Mouse (Mus musculus) 3T3-L1 (cell line): Measurements from ENCODE around the gene Bnc1.

Source experiments
- DNase-seq: peaks from one replicate; pipeline ENCODE4 v3.0.0-alpha.2; 2015; ENCODE audit warnings: low read depth, low spot score

The Bnc1 gene

DNA sequence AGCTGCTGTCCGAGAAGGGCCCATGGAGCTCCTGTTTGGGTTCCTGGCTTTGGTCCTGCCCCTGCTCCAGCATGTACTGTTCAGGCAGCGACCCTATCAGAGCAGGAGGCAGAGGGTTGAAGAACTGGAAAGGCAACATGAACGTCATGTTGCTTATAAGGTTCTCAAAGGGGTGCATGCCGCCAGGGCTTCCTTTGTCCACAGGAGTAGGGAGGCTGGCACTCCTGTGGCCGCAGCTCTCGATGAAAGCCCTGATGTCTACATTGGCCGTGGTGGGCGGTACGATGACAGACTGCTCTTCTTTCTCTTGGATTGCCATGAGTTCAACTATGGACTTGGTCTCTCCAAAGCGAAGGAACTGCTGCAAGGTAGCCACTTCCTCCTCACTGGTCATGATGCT, 17.5 kb downstream of the Bnc1 start:
- no peak for DNase-seq

DNA sequence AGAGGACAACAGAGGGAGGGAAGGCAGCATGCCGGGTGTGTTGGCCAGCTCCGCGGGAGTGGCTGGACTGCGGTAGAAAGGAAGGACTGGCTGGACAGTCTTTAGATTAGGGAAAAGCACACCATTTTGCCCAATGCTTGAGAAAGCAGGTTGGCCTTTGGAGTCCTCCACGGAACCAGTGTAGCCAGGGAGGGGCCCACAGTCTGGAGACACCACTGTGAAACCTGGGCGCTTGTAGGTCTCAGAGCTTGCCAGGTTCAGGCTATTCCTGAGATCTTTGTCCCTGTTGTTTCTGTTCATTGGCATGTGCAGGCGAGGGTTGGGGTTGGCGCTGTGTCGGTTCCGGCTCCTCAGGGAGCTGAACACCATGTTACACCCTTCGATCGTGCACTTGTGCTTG, 18.2 kb downstream of the Bnc1 start:
- no peak for DNase-seq

DNA sequence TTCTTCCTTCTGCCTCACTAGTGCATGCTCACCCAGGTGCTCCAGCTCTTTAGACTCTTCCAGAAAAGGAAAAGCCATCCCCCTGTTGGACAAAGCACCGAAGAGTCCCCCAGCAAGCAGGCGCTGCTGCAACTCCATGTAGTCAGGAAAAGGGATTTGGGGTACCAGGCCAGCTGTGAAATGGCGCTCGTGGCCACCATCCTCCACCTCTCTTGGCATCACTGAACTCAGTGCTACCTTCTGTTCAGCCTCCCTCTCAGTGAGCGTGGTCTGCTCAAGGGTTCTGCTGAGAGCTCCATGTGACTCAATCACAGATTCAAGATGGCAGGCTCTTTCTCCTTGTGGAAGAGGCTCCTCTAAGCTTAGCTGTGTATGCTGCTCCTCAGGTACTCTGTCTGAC, 18.8 kb downstream of the Bnc1 start:
- DNase-seq, result no peak

DNA sequence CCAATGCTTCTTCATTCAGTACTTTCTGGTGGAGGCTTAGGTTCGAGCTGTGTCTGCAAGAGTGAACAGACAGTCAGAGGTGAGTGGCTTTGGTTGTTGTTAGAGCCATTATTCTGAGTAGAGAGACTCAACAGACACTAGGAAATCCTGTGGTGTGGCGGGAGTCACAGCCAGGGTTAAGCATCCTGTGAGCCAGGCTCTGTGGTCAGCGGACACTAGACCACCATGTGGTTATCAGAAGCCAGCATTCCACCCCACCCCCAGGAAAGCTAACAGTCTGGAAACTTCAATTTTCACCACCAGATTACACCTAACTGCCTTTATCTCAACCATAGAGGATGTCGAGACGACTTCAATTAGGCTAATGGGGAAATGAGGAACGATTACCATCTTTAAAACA, 23.1 kb downstream of the Bnc1 start:
- DNase-seq, result no peak

DNA sequence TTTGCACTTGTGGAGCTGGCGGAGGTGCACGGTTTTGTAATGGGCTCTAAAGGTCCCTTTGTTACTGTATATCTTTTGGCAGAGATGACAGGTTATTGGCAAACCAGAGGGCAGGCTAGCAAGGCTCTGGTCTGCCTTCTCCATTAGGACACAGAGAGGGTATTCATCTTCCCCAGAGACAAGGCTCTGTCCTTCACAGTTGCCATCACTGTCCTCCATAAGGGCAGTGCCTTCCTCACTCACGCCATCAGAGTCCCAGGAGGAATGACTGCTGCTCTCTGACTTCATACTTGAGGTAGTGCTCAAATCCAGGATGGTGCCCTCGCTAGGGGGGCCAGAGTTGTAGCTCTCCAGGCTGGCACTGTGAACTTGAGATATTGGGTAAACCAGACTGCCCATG, 23.6 kb downstream of the Bnc1 start:
- DNase-seq, result no peak

DNA sequence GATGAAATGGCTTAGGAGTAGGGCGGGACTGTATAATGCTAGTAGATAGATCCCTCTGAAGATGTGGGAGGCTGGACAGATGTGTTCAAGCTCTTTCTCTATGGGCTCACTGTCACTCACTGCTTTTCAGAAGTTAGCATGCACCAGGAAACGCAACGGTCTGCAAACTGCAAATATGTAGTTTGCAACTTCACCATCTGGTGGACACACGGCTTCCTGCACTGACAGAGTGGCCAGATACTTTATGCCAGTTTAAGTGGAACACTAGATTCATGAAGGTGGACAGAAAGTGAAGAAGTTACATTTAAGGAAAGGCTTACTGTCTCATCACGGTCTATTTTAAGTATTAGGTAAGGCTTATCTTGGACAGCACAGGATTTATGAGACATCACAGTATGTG, 25.9 kb downstream of the Bnc1 start:
- peak; percentile 27 for DNase-seq

DNA sequence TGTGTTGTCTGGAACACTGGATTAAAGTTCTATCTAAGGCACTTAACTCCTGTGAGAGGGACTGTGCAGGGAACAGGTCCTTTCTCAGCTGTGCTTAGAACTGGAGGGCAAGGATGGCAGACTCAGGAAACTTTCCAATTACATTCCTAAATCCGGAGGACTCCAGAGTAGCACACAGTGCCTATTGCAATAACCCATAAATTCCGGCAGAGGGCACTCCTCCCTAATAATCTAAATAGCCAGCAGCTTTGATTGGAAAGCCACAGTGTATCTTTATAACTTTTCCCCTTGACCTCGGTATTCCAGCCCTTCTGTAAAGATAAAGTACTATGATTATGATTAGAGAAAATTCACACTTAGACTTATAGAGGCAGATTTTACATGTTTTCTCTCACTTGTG, 32.4 kb downstream of the Bnc1 start:
- DNase-seq, result peak; percentile 82

DNA sequence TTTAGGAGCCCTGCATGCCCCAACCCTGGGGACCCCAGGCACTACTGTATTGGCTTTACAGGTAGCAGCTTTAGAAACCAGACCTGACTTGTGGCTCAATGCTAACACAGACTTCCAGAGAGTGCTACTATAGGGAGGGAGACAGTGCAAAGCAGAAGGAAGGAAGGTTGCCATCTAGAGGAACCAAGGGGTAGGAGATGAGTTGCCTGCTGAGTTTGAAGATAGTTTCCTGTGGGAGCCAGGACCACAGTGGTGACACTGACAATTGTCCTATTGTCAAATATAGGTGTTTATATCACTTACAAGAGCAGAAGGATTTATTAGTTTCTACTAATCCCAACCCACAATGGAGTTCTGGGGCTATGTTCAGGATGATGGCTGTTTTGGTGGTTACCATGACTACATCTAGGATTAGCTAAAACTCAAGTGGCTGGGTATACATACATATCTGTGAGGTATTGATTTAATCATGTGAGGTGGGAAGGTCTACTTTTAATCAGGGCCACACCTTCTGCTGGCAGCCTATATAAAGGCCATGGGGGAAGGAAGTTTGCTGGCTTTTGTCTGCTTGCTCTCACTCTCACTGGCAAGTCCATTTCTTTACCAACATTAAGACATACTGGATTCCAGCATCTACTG, 37.8 kb downstream of the Bnc1 start:
- peak; percentile 65 for DNase-seq

DNA sequence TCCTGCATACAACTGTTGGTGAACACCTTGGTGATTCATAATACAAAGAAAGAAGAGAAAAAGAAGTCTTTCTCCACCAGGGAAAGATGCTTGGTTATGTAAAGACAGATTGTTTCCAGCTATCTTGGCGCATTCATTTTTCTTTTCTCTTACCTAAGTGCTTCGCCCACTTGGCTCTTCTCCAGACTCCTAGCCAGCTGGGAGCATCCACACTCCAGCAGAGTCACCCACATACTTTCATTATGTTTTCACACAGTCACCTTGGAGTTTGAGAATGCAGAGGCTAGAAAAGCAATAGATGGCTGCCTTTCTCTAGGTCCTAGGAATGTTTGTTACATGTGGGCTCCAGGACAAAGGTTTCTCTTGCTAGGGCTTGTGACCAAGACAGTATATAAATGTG, 41.6 kb downstream of the Bnc1 start:
- DNase-seq, result peak; percentile 14

DNA sequence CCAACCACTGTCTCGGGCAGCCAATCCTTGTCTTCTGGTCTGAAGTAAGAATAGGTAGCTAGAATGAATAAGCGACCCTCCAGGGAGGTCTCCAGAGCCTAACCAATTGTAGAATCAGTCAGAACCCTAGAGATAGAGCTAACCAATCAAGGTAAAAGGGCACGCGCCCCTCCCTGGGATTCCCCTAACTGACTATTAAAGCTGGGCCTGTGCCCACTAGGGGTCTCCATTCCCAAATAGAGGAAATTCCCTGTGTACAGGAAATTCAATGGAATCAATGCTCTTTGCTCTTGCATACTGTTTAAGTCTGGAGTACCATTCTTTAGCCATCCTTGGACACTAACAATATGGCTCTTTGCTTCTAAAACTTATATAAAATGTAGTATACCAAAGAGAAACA, 46.7 kb downstream of the Bnc1 start:
- DNase-seq, result no peak

DNA sequence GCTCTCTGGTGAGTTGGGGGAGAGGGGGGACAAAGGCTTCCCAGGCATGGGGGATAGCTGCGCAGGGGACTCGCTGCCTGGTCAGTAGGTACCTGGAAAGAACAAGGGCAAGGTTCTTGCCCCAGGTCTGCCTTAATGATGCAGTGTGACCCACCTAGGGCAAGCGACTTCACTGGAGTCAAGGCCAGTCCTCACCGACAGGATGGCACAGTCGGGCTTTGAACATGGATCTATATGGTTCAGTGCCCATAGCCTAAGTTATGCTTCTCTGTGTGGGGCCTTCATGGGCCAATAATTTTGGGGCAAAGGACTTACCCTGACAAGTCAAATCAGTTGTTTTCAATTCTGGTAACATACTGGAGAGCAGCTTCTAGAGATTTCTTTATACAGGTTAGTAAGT, 57.3 kb downstream of the Bnc1 start:
- no peak for DNase-seq

DNA sequence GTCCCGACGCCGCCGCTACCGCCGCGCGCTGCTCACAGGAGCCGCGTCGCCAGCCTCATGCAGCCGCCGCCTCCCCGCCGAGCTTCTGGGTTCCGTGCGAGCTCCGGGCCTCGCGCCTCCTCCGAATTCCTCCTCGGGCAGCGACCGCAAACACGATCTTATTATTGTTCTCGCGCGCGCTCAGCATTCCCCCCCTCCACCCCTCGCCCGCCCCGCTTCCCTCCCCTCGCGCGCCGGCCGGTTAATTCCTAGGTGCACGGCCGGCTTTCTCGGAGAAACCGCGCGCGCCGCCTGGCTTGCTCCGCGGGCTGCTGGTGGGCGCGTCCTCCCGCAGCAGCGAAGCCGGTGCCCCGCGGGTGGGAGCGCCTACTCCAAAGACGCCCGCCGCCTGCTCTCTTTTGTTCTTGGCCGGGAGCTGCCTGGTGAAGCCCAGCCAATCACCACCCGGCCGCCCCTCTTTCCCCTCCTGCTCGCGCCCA, 57.8 kb downstream of the Bnc1 start, which contains the start of gene Hdgfl3:
Gene Hdgfl3 (minus strand): TSS at position 207 of the 479 bp plus-strand sequence.
- peak; percentile 64 for DNase-seq

DNA sequence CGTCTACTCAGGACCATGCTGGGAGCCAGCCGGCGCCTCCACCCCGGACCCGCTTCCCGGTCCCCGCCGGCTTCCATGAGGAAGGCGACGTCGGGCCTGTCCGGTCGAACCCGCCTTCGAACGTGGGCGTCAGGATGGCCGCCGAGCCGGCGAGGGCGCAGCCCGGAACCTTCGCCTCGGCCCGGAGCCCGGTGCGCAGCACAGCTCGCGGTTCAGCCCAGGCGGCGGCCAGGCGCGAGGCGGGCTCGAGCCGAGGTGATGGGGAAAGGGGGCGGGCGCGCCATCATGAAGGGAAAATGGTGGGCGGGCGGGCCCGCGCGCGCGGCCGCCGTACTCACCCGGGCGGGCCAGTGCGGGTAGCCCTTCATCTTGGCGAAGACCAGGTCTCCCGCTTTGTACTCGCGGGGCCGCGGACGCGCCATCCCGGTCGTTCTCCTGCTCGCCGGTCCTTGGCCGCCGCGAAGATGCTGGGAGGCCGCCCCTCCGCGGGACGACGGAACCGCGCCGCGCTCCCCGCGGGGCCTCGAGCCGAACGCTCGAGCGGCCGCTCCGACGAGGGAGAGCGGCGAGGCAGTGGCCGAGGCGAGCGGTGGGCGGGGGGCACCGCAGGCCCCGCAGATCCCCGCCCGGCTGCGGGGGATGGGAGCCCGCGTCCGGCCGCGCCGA, 58.4 kb downstream of the Bnc1 start:
- peak; percentile 42 for DNase-seq

DNA sequence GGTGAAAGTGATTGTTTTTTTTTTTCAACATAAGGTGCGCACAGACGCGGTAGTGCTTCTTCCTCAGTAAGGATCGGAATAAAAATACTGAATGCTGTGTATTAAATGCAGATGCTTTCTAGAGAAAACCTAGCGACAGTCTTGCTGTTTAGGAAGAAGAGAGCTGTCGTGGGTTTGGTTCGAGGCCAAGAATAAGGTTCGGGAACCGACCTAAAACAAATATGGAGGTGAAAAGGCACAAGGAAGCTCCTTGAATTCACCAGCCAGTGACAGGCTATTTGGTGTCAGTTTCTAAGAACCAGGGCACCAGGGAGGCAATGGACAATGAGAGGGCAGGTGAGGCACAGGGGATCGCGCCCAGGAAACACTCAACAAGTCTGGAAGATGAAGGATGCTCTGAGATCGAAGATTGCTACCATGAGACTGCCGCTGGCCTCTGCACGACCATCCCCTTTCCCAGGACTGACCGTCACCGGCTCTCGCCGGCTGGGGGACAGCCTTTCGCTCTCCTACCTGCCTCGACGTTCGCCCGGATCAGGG, 59.0 kb downstream of the Bnc1 start:
- DNase-seq, result peak; percentile 37

DNA sequence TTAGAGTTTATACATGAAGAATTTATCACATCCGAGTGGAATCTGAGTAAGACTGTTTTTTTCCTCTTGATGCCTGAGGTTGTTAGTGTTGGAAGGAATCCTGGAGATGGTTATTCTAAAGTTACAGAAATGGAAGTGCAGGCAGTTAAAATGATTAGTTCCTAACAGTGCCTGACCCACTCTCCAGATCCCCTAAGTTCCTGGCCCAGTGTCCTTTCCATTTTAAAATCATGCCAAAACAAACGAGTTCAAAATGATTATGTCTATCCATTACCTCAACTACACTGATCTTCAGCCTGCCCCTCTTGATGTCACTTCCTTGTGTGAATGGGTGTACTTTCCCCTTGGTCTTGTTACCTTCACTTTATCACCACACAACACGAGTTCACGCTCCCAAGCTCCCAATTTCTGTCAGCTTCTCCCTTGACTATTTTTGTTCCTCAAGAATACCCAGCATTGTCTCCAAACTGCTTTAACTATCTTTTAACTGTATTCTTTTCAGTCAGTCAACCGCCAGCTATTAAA, 59.5 kb downstream of the Bnc1 start:
- DNase-seq, result peak; percentile 48

DNA sequence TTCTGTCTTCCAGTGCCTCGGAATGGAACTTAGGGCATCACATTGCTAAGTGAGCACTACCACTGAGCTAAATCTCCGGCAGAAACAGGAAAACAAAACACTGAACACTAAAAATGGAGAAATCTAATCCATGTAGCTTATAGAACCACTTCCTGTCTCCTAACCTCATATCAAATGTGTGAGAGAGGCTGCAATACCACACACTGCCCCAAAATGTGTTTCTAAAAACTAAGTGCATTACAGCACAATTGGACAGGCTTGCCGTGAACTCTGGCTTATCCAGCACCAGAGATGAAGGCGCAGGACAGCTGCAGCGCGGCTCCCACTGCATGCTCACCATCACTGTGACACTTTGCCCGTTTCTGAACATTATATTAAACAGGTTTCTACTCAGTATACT, 63.1 kb downstream of the Bnc1 start:
- no peak for DNase-seq

DNA sequence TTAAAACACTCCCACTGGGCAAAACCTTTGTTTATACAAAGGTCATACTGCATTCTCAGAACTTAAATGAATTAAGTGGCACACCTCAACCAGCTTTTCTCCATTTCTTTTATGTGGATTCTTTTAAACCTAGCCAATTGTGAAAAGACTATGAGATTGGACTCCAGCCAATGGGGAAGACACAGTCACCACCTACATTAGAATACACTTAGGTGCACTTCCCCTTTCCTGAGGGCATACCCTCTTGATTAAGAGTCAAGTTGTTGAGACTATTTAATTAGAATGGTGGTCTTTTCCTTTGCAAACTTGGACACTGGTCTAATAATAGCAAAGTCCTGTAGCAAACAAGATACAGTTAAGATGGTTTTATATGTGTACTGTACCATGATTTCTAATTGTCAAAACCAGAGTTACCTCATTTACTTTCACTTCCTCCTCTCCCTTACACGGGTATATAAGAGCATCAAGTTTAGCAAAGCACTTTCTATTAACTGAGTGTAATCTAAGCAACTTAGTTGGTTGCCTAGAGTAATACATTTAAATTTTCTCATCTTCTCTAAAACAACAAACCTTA, 70.6 kb downstream of the Bnc1 start:
- peak; percentile 6 for DNase-seq

DNA sequence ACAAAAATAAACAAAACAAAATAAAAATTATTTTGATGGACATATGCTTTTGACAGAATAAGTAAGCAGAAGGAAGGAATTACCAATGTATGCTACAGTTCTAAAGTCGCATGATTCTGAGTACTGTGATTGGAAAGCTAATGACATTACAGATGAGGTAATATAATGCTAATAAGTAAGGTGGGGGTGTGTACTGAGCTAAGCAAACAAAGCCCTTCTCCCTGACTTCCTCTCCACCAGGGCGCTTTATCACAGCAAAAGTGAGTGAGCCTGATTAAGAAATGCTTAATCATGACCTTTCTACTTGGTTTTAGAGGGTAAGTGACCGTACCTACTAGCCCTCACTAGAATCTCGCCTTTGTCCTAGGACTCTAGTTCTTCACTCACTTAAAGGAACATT, 71.8 kb downstream of the Bnc1 start:
- DNase-seq, result no peak

DNA sequence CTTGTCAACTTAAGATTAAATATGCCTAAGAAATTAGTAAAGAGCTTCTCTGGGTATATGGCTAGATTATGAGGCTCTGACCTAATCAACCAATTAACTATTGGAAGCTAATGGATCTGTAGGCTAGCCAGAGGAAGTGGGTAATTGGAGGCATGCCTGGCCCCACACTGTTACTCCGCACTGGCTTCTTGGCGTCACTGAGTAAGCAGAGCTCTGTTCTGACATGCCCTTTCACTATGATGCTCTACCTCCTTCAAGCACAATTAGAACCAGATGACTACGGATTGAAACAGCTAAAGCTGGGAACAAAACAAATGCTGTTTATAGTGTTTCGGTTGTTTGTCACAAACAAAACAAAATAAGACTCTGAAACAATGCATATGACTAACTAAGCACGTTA, 73.8 kb downstream of the Bnc1 start:
- DNase-seq, result peak; percentile 17
